Mouse (Mus musculus): ENCODE measurements around the gene Mxd3.

Mxd3 gene

GRCm38 (mm10) chr13:55329683-55330566 is at the start of gene Mxd3:
TSS of gene Mxd3 (minus strand) at chr13:55329823.
- DNase-seq (ENCODE audit: low spot score in 2 of 2): peak; percentile 76 to 80

GRCm38 (mm10) chr13:55378907-55379580 is 49.4 kb upstream of the Mxd3 start:
- no peak for DNase-seq (ENCODE audit: low spot score in 2 of 2)

- DNase-seq (ENCODE audit: low spot score in 2 of 2): no peak
Observed at GRCm38 (mm10) chr13:55375877-55376276, 46.3 kb upstream of the Mxd3 start.

- no peak for DNase-seq (ENCODE audit: low spot score in 2 of 2)
Observed at GRCm38 (mm10) chr13:55374206-55374924, 44.7 kb upstream of the Mxd3 start.

- no peak for DNase-seq (ENCODE audit: low spot score in 2 of 2)
Observed at GRCm38 (mm10) chr13:55371740-55372139, 42.1 kb upstream of the Mxd3 start.

- DNase-seq (ENCODE audit: low spot score in 2 of 2): no peak
Observed at GRCm38 (mm10) chr13:55371007-55371681, 41.5 kb upstream of the Mxd3 start.

DNA sequence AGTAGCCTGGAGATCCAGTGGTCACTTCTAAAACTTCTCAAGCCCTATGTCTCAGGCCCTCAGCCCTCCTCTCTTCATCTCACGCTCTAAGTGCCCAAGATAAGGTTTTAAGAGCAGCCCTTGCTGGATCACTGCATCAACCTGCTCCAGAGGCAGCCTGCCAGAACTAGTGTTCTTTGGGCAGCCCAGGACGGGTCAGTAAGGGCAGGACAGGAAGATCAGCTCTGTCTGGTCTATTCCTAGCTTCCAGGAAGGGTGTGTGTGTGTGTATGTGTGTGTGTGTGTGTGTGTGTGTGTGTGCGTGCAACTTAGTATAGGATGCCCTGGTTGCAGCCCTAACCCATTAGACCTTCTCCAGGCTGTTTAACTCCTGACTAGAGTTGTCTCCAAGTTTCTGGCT is 40.6 kb upstream of the Mxd3 start:
- DNase-seq (ENCODE audit: low spot score in 2 of 2): no peak

DNA sequence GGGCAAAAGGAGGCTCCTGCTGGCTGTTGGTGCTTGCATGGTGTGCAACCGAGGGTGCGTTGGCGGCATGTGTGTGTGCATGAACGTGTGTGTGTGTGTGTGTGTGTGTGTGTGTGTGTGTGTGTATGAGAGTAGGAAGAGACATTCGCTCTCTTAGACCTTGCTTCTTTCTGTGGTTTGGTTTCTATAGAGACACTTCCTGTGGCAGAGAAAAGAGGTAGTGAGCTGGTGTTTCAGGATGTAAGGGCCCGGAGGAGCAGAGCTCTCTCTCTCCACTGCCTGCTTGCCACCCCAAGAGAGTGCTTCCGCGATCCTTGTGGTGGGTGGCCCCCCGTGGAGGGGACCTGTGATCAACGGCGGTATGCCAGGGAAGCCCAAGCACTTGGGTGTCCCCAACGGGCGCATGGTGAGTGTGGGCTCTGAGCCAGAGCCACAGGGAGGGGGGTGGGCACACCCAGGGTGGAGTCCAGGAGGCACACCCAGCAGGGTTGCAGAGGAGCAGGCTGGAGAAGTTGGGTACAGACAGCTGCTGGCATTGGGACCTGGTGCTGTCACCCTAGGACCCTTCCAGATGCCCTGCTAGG is 40.0 kb upstream of the Mxd3 start, which contains the start of gene Rgs14:
TSS of gene Rgs14 (plus strand) at position 202 of the 584 bp plus-strand sequence.
- DNase-seq (ENCODE audit: low spot score in 2 of 2): peak; percentile 23 to 56

DNA sequence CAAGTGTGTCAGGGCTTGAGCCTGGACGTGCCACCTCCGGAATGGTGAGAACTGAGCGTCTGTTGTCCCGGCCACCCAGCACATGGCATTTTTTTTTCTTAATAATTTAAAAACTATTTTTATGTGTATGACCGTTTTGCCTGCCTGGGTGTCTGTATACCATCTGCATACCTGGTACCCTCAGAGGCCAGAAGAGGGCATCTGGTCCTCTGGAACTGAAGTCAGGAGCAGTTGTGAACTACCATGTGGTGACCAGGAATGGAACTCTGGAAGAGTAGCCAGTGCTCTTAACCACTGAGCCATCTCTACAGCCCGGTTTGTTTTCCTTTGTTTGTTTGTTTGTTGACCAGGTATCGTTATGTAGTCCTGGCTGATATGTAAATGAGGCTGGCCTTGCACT is 38.8 kb upstream of the Mxd3 start:
- no peak for DNase-seq (ENCODE audit: low spot score in 2 of 2)

DNA sequence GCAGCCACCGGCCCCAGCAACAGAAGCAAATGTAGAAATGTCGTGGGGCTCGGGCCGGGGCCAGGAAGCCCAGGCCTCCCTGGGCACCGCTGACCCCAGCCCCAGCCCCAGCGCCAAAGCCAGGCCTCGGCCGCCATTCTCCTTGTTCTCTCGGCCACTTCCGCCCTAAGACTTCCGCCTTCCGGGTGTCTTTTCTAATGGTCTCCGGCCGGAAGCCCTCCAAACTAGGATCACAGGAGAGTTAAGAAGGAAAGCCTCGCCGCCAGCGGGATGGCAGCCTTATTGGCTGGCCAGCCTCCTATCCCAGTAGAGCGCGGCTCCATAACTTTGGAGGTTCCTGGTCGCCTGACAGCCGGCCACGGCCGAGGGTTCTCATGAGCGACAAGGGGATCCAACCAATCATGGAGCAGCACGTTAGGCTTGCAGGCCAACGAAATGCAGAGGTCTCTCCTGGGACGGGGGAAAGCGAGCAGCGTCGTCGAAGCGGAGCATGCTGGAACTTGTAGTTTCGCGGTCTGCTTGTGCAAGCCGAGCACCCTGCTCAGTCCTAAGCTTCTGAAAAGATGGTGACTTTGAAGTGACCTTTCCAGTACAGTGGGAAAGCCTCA is 32.9 kb upstream of the Mxd3 start, which contains the start of gene Lman2:
TSS of gene Lman2 (minus strand) at position 331 of the 608 bp plus-strand sequence.
- peak; percentile 97 to 98 for DNase-seq (ENCODE audit: low spot score in 2 of 2)

DNA sequence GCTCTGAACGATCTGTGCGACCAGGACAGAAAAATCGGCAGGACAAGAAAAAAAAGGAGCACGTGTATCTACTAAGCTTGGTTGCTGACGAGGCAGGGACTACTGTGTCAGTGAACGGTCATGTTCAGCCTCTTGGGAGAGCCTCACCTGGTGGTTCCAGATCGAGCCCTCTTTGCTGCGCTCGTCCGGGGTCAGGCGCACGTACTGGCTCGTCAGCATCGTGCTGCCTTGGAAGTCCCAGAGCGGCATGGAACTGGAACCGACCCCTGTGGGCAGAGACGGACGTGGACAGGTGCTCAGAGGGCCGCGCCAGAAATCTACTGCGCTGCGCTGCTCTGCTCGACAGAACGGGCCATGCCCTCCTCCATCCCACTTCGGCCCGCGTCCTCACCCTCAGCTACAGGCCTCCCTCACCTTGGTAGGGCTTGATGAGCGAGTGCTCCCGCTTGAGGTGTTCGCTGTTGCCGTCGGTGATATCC is 32.4 kb upstream of the Mxd3 start:
- DNase-seq (ENCODE audit: low spot score in 2 of 2): no peak

- no peak for DNase-seq (ENCODE audit: low spot score in 2 of 2)
Observed at GRCm38 (mm10) chr13:55361145-55361544, 31.5 kb upstream of the Mxd3 start.

DNA sequence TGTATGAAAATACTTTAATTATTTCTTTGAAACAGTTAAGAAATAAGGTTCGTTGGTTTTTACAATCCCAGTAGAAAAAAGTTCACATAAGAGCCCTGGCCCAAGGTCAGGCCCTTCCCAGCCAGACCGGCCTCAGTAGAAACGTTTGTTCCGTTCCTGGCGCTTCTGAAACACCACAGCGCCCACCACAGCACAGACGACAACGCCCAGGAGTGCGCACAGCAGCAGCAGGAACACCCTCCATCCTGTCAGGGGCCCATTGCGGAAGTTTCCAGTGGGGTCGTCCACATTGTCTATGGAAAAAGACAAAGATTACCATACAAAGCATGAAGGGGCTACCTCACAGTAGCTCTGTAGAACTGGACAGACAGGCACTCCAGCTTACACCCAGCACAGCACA is 17.1 kb upstream of the Mxd3 start:
- no peak for DNase-seq (ENCODE audit: low spot score in 2 of 2)

DNA sequence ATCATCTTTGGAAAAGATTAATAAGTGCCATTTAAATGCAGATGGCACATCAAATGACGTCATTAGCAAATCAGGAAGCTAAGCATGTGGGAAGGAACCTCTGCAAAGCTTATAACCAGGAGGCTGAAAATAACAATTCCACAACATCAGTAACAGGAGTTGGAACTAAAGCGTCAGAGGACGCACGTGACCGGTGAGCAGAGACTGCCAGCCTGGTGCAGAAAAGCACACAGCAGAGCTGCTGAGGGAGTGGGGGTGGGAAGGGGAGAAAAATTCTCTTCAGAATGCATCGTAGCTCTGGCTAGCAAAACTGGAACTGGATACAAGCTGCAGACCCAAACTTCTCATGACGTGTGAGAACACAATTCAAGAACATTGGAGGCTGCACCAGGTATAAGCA is 14.7 kb upstream of the Mxd3 start:
- no peak for DNase-seq (ENCODE audit: low spot score in 2 of 2)

DNA sequence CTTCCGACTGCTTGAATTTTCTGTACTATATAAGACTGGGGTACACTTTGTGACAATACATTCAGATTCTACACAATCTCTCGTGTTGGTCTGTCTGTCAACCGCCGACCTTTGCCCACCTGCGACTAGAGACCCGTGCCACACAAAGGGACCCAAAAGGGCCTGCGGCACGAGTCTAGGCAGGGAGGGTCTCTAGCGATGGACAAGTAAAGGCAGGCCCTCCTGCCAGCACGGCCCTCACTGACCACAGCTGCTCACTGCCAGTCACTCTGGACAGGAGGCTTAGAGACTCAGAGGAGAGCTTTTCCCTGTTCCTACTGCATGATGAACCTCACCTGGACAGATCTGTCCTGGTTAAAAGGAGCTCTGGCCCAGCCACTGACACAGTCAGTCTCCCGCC is 12.8 kb upstream of the Mxd3 start:
- no peak for DNase-seq (ENCODE audit: low spot score in 2 of 2)

DNA sequence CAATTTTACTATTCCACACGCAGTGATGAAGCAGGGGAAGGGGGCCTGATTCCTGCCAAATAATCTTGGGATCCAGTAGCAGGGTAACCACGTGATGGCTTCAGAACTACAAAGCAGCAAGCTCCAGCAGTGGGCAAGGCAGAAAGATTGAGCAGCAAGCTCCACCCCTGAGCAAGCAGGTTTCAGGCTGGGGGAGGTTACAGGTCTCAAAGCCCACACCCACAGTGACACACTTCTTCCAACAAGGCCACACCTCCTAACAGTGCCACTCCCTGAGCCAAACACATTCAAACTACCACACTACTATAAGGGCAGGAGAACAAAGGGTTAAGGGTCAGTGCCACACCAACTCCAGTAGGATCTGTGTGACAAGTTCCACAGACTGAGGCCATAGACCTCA is 9.6 kb upstream of the Mxd3 start:
- no peak for DNase-seq (ENCODE audit: low spot score in 2 of 2)

DNA sequence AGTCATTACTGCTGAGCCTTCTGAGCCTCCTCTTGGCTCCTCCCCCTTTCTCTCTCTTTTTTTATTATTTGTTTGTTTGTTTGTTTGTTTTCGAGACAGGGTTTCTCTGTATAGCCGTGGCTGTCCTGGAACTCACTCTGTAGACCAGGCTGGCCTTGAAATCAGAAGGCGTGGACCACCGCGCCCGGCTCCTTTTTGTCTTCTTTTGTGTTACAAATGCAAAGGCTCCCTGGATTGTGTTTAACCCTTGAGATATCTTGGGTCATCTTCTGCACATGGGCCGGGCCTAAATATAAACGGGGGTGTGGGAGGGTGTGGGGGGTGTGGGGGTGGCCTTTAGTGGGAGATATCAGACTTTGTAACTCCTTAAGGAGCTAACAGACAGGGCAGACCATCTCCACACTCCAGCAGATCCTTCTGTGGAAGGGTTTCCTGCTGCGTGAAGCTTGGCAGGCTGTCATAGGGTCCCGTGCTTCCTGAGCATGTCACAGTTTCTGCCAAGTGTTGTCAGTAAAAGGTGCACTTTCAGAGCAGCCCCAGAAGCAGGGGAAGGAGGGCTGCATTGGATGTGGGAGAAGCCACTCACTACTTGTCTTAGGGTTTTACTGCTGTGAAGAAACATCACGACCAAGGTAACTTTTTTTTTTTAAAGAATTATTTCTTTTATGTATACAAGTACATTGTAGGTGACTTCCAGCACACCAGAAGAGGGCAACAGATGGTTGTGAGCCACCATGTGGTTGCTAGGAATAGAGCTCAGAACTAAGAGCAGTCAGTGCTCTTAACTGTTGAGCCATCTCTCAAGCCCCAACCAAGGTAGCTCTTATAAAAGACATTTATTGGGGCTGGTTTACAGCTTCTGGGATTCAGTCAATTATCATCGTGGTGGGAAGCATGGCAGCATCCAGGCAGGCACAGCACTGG is 8.8 kb upstream of the Mxd3 start:
- DNase-seq (ENCODE audit: low spot score in 2 of 2): no peak

- DNase-seq (ENCODE audit: low spot score in 2 of 2): no peak
Observed at GRCm38 (mm10) chr13:55337341-55337975, 7.8 kb upstream of the Mxd3 start.

GRCm38 (mm10) chr13:55335701-55336100 is 6.1 kb upstream of the Mxd3 start:
- DNase-seq (ENCODE audit: low spot score in 2 of 2): no peak
